Mouse (Mus musculus): ENCODE results near the gene Vmn1r69. TPM values are rescaled to one million over a fixed set of nuclear protein-coding genes. Genes with fewer than 3 reads are reported as not detected.

The Vmn1r69 gene
- not detected for total RNA-seq (2021)
- long read RNA-seq, experiment 1 = 0 reads
- long read RNA-seq, experiment 2 = 0 reads

DNA sequence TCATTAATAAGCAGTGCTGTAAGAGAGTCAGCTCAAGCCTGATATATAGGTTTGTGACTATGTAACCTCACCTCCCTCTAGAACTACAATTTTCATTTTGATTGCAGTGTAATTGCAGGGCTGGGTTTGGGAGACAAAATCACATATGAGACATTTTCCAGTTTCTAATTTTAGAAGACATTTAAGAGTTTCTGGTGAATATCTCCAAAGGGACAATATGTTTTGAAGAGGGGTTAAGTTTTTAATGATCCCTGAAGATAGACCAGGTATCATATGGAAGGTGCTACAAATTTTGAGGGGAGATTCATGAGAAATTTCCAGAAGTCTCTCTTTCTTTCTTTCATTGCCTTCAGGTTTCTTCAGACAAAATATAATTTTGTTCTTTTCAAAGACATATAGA lies at the start of gene Vmn1r69:
Gene Vmn1r69, minus strand, starts transcription at position 101 of the 400 bp plus-strand sequence.
- DNase-seq (ENCODE audit: low spot score in 2 of 2) = no peak

DNA sequence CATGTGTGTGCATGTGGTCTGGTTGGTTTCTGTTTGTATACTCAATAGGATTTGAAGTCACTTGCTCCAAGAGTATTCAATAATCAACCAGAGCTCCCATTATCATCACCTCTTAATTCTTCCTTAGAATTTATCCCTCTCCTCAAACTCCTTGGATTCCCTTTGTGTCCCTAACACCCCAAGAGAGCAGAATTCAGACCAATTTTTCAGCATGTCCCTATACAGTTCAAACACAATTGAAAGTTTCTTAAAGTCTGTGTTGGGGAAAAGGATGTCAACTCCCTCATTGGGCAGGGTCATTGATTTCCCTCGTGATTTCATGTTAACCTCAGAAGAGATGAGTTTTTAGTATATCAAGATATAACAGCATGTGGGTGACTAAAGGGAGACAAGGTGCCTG lies 17.8 kb upstream of the Vmn1r69 start, which contains the start of gene Vmn1r70:
Gene Vmn1r70, plus strand, starts transcription at position 301 of the 400 bp plus-strand sequence.
- DNase-seq (ENCODE audit: low spot score in 2 of 2) = no peak

DNA sequence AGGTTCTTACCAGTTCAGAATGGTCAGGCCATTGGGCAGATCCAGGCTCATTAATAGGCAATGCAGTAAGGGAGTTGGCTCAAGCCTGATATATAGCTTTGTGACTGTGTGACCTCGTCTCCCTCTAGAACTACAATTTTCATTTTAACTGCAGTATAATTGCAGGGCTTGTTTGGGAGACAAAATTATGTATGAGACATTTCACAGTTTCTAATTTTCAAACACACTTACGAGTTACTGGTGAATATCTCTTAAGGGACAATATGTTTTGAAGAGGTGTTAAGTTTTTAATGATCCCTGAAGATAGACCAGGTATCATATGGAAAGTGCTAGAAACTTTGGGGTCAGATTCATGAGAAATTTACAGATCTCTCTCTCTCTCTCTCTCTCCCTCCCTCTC lies 55.1 kb downstream of the Vmn1r69 start, which contains the start of gene Vmn1r68:
Gene Vmn1r68, minus strand, starts transcription at position 101 of the 400 bp plus-strand sequence.
- no peak for DNase-seq (ENCODE audit: low spot score in 2 of 2)

Other genes starting within 250 kb of the Vmn1r69 start
- not detected for gene Vmn1r67, start 170.3 kb downstream of the Vmn1r69 start, total RNA-seq (2021)
- gene Zik1, start 118.3 kb downstream of the Vmn1r69 start, total RNA-seq (2021) = 10 to 100 TPM; 13.2 to 13.9 TPM
- not detected for gene Vmn1r68, start 55.2 kb downstream of the Vmn1r69 start, total RNA-seq (2021)
- gene Vmn1r70, start 17.9 kb upstream of the Vmn1r69 start, total RNA-seq (2021) = not detected
- not detected for gene Nlrp4b, start 74.1 kb upstream of the Vmn1r69 start, total RNA-seq (2021)
- not detected for gene Vmn1r71, start 140.7 kb upstream of the Vmn1r69 start, total RNA-seq (2021)

All from layer of hippocampus, postnatal 14 days (tissue).